Comparison of ENCODE assay signal across 7 mouse cellular contexts in the genomic region with DNA sequence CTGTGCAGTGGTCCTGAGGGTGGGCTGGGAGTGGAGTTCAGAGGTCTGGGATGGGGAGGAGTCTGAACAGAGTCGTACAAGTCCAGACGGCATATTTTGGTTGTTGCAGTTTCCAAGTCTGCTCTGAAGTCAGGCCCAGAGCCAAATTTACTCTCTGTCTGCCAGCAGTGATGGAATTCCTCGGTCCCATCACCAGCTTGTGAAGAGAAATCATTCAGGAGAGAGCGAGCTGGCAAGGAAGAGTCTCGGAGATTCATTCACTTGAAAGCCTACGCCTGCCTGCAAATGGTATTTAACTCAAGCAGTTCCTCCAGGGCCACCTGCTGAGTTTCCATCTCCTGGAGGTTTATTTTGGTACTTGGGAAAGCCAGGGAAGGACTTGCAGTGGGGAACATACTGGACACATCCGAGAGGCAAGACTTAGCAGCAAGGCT. TPM values are rescaled to one million over a fixed set of nuclear protein-coding genes. Genes with fewer than 3 reads are reported as not detected.
DNase-seq lines count a peak whose midpoint lies in the region; ATAC-seq and TF ChIP-seq lines count a peak whose summit lies in the region.

No protein-coding gene starts in this region.

- no peak overlapping the region for H3K9ac ChIP-seq in lung, postnatal 0 days (replicated peaks; ENCODE audit: low read depth)
- 0 out of 2 replicates have a peak overlapping the region, but pooled peaks have one; percentile 25 for H3K9ac ChIP-seq in heart, embryonic 13.5 days
- H3K9ac ChIP-seq in limb, embryonic 14.5 days (ENCODE audit: low read depth, low read length, severe bottlenecking), result no peak overlapping the region

- no peak overlapping the region for H3K4me3 ChIP-seq in lung, postnatal 0 days (ENCODE audit: low read depth, low read length)
- H3K4me3 ChIP-seq in heart, embryonic 13.5 days, result no peak overlapping the region
- no peak overlapping the region for H3K4me3 ChIP-seq in limb, embryonic 14.5 days (replicated peaks; ENCODE audit: low read length)

- no peak for TF ChIP-seq EP300 in lung, postnatal 0 days (IDR thresholded peaks at IDR 0.05)

- H3K9me3 ChIP-seq in lung, postnatal 0 days (ENCODE audit: low read length), result no peaks in the 10 kb centered on the region
- 0 out of 2 replicates have a peak, but pooled peaks cover 3% of the 10 kb centered on the region for H3K9me3 ChIP-seq in heart, embryonic 13.5 days
- H3K9me3 ChIP-seq in limb, embryonic 14.5 days (ENCODE audit: control insufficient read depth, low read length), result no peaks in the 10 kb centered on the region

- no peak for ATAC-seq in lung, postnatal 0 days
- no peak for ATAC-seq in heart, embryonic 13.5 days (ENCODE audit: extremely low read depth, insufficient number of reproducible peaks, low FRiP score, low TSS enrichment)
- ATAC-seq in limb, embryonic 14.5 days (ENCODE audit: low FRiP score, low read depth), result peak; percentile 79
- no peak for ATAC-seq in erythroid progenitor cell, adult 5-6 weeks (replicated peaks; ENCODE audit: low FRiP score, poor library complexity, severe bottlenecking)

- no peaks in the 10 kb centered on the region for H3K27me3 ChIP-seq in lung, postnatal 0 days (replicated peaks; ENCODE audit: insufficient read depth, low read length)
- H3K27me3 ChIP-seq in heart, embryonic 13.5 days (replicated peaks), result no peaks in the 10 kb centered on the region
- no peaks in the 10 kb centered on the region for H3K27me3 ChIP-seq in limb, embryonic 14.5 days (ENCODE audit: control insufficient read depth, insufficient read depth, low read length)

- 47% methylated on average over 7 of the region's 7 CpGs for WGBS in lung, postnatal 0 days
- WGBS in heart, embryonic 13.5 days, result 22% methylated on average over 7 of the region's 7 CpGs
- WGBS in limb, embryonic 14.5 days, result 15% methylated on average over 7 of the region's 7 CpGs

- TF ChIP-seq POLR2A in limb, embryonic 14.5 days (IDR thresholded peaks at IDR 0.05; ENCODE audit: borderline replicate concordance, extremely low read depth, insufficient read depth, insufficient read length), result no peak

- H3K4me2 ChIP-seq in lung, postnatal 0 days (replicated peaks; ENCODE audit: low read depth, low read length), result no peak overlapping the region
- peak overlapping the region; percentile 44 for H3K4me2 ChIP-seq in heart, embryonic 13.5 days
- H3K4me2 ChIP-seq in limb, embryonic 14.5 days (replicated peaks; ENCODE audit: low read depth, low read length, severe bottlenecking), result 0 out of 2 replicates have a peak overlapping the region, but pooled peaks have one; percentile 22

- no peak overlapping the region for H3K27ac ChIP-seq in lung, postnatal 0 days (ENCODE audit: low read length)
- peak overlapping the region; percentile 90 for H3K27ac ChIP-seq in heart, embryonic 13.5 days (replicated peaks)
- no peak overlapping the region; the same call in 1 of the 2 replicates for H3K27ac ChIP-seq in limb, embryonic 14.5 days (replicated peaks; ENCODE audit: low read depth, low read length)

- TF ChIP-seq CTCF in lung, postnatal 0 days (IDR thresholded peaks at IDR 0.05), result no peak

- no peaks in the 10 kb centered on the region for H3K36me3 ChIP-seq in lung, postnatal 0 days (ENCODE audit: insufficient read depth, low read length)
- H3K36me3 ChIP-seq in heart, embryonic 13.5 days, result peaks cover 6% of the 10 kb centered on the region
- H3K36me3 ChIP-seq in limb, embryonic 14.5 days (ENCODE audit: control insufficient read depth, insufficient read depth, low read length), result peaks cover 4% of the 10 kb centered on the region

- H3K4me1 ChIP-seq in lung, postnatal 0 days (ENCODE audit: insufficient read depth, low read depth, low read length), result no peaks in the 10 kb centered on the region
- peaks cover 46% of the 10 kb centered on the region for H3K4me1 ChIP-seq in heart, embryonic 13.5 days
- peaks cover 27% of the 10 kb centered on the region for H3K4me1 ChIP-seq in limb, embryonic 14.5 days (ENCODE audit: control insufficient read depth, insufficient read depth, low read length)

- DNase-seq in lung, postnatal 10 days, result peak; percentile 66
- no peak for DNase-seq in lung, postnatal 0 days (ENCODE audit: low spot score)
- peak; percentile 42 for DNase-seq in embryo, embryonic 10.5 days (ENCODE audit: low spot score)
- DNase-seq in limb, embryonic 14.5 days (ENCODE audit: low spot score), result peak; percentile 70
- no peak for DNase-seq in urinary bladder, postnatal 10 days (ENCODE audit: low spot score)

RNA-seq across cellular contexts. Expression of a gene that starts 13.3 kb away (rescaled TPM):
- polyA plus RNA-seq in lung, postnatal 0 days (2015; fragmentation: Nextera tagmentation; extraction: Ambion mirVana), result 8.5 and 9.2 TPM in 2 replicates
- 5.4 and 6.3 TPM in 2 replicates for polyA plus RNA-seq in heart, embryonic 13.5 days (2015; fragmentation: Nextera tagmentation; extraction: Ambion mirVana)
- polyA plus RNA-seq in limb, embryonic 14.5 days (2012; rRNA removed), result 33.0 and 38.7 TPM in 2 replicates
- 36.6 and 42.3 TPM in 2 replicates for polyA plus RNA-seq in limb, embryonic 14.5 days (2014; fragmentation: Nextera tagmentation; extraction: Ambion mirVana)
- total RNA-seq in erythroid progenitor cell, adult 5-6 weeks (2015; ENCODE audit: low replicate concordance), result not detected in 2 replicates
- total RNA-seq in erythroid progenitor cell, adult 5-6 weeks (2017; ENCODE audit: low replicate concordance), result not detected in 2 replicates

Comparison
In these comparisons a context has a peak if more than half of its experiments do, and no peak if none do; other contexts are left out.
1. DNase-seq: peak in lung, postnatal 10 days (single experiment), embryo, embryonic 10.5 days (single experiment) and limb, embryonic 14.5 days (single experiment); none in lung, postnatal 0 days (single experiment) and urinary bladder, postnatal 10 days (single experiment).